Mouse (Mus musculus): ENCODE results near the gene Gm20388. TPM values are rescaled to one million over a fixed set of nuclear protein-coding genes. Genes with fewer than 3 reads are reported as not detected.

Gm20388 gene
- polyA plus RNA-seq, 1 experiment, result not detected

DNA sequence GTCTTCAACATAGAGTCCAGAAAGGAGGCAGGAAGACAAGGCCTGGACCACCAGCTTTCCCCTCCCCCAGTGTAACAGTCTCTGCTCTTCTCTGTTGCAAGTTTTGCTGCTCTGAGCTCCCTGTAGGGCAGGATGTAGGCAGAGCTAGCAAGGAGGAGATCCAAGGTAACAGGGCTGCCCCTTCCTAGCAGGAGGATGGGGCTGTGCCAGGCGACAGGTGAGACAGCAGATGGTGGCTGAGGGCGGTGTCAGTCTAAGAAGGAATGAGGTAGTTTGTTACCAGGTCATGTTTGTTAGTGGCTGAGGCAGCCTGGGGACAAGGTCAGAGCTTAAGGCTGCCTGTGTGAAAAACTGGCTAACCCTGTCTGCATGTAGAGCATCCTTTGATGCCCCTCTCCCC, 1789.3 kb downstream of the Gm20388 start:
- H3K4me1 ChIP-seq (ENCODE audit: control insufficient read depth, insufficient read depth, low read length), result peaks cover 33% of the 10 kb centered on the region
- H3K27ac ChIP-seq (ENCODE audit: insufficient read depth, low read depth, low read length), result no peak overlapping the region
- no peak overlapping the region for H3K4me3 ChIP-seq (ENCODE audit: insufficient read depth, low read depth, low read length)
- 94% methylated on average over 2 of the region's 2 CpGs for WGBS
- TF ChIP-seq CTCF (IDR thresholded peaks at IDR 0.05; ENCODE audit: insufficient read depth, low read depth, low read length) (no peak), POLR2A (IDR thresholded peaks at IDR 0.05; ENCODE audit: insufficient read depth, low read depth, low read length) (no peak)

DNA sequence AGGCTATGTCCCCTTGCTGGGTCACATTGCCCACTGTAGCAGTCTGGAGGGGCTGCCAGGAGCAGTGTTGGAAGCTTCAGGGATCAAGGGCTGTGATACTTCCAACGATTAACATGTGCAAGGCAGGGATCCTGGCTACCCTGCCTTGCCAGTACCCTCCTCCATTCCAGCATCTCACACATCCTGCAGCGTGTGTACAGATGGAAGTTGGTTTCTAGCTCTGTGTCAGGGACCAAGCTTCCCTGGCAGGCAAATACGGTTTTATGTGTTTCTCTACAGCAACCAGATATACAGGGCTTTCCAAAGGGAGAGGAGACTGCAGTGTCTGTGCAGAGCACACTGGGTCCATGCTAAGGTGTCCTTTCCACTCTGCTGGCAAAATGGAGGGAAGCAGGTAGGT, 1794.5 kb downstream of the Gm20388 start:
- Histone ChIP-seq H3K4me1 (ENCODE audit: control insufficient read depth, insufficient read depth, low read length) (peaks cover 42% of the 10 kb centered on the region), H3K27ac (ENCODE audit: insufficient read depth, low read depth, low read length) (peak overlapping the region; percentile 34; the same call in 1 of the 2 replicates), H3K4me3 (ENCODE audit: insufficient read depth, low read depth, low read length) (no peak overlapping the region)
- 32% methylated on average over 3 of the region's 3 CpGs for WGBS
- TF ChIP-seq POLR2A (IDR thresholded peaks at IDR 0.05; ENCODE audit: insufficient read depth, low read depth, low read length) (no peak), CTCF (IDR thresholded peaks at IDR 0.05; ENCODE audit: insufficient read depth, low read depth, low read length) (no peak)

DNA sequence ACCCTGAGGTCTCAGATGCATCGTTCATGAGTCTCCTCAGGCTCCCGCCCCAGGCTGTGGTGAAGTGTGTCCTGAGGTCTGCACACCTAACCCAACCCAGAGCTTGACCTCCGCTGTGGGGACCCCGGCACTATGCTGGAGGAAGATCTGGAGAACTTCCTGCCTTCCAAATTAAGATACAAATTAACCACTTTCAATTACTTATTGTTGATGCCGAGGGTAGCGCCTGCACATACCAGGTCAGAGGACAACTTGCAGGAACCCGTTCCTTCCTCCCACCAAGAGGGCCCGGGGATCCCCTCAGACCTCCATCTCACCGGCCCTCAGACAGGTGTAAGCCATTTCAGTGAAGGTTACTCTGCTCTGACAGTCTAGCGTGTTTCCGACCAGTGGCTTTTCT, 1796.3 kb downstream of the Gm20388 start:
- TF ChIP-seq POLR2A (IDR thresholded peaks at IDR 0.05; ENCODE audit: insufficient read depth, low read depth, low read length) (no peak), CTCF (IDR thresholded peaks at IDR 0.05; ENCODE audit: insufficient read depth, low read depth, low read length) (no peak)
- Histone ChIP-seq H3K4me1 (ENCODE audit: control insufficient read depth, insufficient read depth, low read length) (peaks cover 42% of the 10 kb centered on the region), H3K4me3 (ENCODE audit: insufficient read depth, low read depth, low read length) (no peak overlapping the region), H3K27ac (ENCODE audit: insufficient read depth, low read depth, low read length) (peak overlapping the region; percentile 31; the same call in 1 of the 2 replicates)
- 63% methylated on average over 11 of the region's 11 CpGs for WGBS

DNA sequence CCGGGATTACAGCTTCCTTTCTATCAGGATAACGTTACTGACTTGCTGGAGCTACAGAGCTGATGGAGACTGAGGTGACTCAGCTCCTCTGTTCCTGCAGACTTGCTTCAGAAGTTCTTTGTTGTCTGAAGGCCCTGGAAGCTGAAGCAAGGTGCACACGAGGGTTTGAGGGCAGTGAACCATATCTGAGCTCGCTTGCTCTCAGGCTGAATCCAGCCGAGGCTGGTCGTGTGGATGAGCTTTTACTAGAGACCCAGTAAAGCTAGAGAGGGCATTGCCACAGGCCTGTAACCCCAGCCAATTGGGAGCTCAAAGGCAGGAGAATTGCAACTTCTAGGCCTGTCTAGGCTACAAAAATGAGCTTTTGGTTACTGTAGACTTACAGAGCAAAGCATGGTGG, 1797.8 kb downstream of the Gm20388 start:
- TF ChIP-seq CTCF (IDR thresholded peaks at IDR 0.05; ENCODE audit: insufficient read depth, low read depth, low read length) (no peak), POLR2A (IDR thresholded peaks at IDR 0.05; ENCODE audit: insufficient read depth, low read depth, low read length) (no peak)
- H3K4me3 ChIP-seq (ENCODE audit: insufficient read depth, low read depth, low read length), result no peak overlapping the region
- WGBS, result 58% methylated on average over 6 of the region's 6 CpGs

DNA sequence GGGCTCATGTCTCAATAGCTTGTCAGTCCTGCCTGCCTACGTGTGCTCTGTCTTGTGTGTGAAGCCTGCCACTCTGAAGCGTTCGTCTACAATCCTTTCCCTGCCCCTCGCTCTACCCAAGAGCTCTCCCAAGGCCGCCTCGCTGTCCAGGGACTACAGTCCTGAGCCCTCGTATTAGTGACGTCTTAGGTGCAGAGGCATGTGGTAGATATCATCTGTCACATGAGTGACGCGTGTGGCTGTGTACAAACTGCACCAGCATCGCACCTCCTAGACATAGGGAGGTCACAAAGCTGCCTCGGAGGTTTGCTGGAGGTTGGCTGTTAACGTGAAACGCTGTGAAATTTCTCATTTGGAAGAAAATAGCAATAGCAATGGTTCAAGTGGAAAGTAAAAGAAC, 1806.9 kb downstream of the Gm20388 start:
- TF ChIP-seq POLR2A (IDR thresholded peaks at IDR 0.05; ENCODE audit: insufficient read depth, low read depth, low read length) (no peak), CTCF (IDR thresholded peaks at IDR 0.05; ENCODE audit: insufficient read depth, low read depth, low read length) (no peak)
- Histone ChIP-seq H3K4me3 (ENCODE audit: insufficient read depth, low read depth, low read length) (no peak overlapping the region), H3K27ac (ENCODE audit: insufficient read depth, low read depth, low read length) (0 out of 2 replicates have a peak overlapping the region, but pooled peaks have one; percentile 9), H3K4me1 (ENCODE audit: control insufficient read depth, insufficient read depth, low read length) (peaks cover 39% of the 10 kb centered on the region)
- 41% methylated on average over 14 of the region's 14 CpGs for whole genome bisulfite sequencing

More for the DNA sequence above, 1797.8 kb downstream of the Gm20388 start:
- H3K4me1 ChIP-seq (ENCODE audit: control insufficient read depth, insufficient read depth, low read length), result peaks cover 44% of the 10 kb centered on the region
- no peak overlapping the region for H3K27ac ChIP-seq (ENCODE audit: insufficient read depth, low read depth, low read length)

DNA sequence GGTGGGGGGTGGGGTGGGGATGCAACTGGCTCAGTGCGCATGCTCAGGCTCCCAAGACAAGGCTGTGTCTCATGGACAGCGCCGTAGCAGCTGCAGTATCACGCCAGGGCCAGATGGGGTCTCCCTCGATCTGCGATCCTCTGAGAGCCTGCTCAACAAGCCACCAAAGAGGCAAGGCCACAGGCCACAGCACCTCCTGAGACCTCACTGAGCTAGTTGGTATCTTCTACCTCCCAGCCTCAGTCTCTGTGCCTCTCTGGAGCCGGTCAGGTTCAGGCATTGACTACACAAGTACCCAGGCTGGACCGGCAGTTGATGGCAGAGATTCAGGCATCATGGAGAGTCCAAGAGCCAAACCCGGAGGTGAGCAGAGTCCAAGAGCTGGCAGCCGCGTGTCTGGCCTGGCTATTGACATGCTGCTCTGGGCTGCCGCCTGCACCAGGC, 1807.4 kb downstream of the Gm20388 start:
- no peak overlapping the region for H3K27ac ChIP-seq (ENCODE audit: insufficient read depth, low read depth, low read length)
- peaks cover 39% of the 10 kb centered on the region for H3K4me1 ChIP-seq (ENCODE audit: control insufficient read depth, insufficient read depth, low read length)
- H3K4me3 ChIP-seq (ENCODE audit: insufficient read depth, low read depth, low read length), result no peak overlapping the region
- WGBS, result 18% methylated on average over 12 of the region's 12 CpGs
- TF ChIP-seq POLR2A (IDR thresholded peaks at IDR 0.05; ENCODE audit: insufficient read depth, low read depth, low read length) (no peak), CTCF (IDR thresholded peaks at IDR 0.05; ENCODE audit: insufficient read depth, low read depth, low read length) (peak; percentile 90)

DNA sequence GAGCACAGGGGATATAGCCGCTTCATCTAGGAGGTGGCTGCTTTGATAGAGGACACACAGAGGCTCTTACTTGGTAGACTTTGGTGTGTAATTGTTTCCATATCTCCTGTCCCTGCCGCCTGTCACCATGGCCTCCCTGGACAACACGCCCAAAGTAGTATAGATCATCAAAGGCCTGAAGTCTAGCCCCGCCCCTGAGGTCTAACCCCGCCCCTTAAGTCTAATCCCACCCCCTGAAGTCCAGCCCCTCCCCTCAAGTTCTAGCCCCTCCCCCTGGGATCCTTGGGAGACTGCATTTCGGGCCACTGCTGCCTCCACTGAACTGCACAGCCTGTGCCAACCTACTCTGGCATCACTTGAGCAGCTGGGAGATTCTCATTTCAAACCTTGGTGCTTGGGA, 1808.3 kb downstream of the Gm20388 start:
- TF ChIP-seq POLR2A (IDR thresholded peaks at IDR 0.05; ENCODE audit: insufficient read depth, low read depth, low read length) (no peak), CTCF (IDR thresholded peaks at IDR 0.05; ENCODE audit: insufficient read depth, low read depth, low read length) (no peak)

DNA sequence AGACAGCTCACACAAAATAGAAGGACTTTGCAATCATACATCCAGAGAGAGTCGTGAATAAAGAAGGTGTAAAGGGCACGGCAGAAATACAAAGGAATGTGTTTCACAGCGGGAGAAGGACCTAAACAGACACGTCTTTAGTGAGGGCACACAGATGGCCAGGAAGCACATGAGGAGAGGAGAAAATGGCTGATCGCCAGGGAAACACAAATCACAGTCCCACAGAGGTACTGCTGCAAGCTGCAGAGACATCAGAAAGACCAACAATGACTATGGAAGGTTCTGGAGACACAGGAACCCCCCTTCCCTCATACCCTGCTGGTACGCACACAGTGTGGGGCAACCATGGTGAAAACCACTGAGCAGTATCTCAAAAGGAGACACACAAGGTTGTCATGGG, 1810.4 kb downstream of the Gm20388 start:
- no peak overlapping the region for H3K27ac ChIP-seq (ENCODE audit: insufficient read depth, low read depth, low read length)
- no peak overlapping the region for H3K4me3 ChIP-seq (ENCODE audit: insufficient read depth, low read depth, low read length)
- H3K4me1 ChIP-seq (ENCODE audit: control insufficient read depth, insufficient read depth, low read length), result peaks cover 14% of the 10 kb centered on the region
- TF ChIP-seq CTCF (IDR thresholded peaks at IDR 0.05; ENCODE audit: insufficient read depth, low read depth, low read length), result no peak
- TF ChIP-seq POLR2A (IDR thresholded peaks at IDR 0.05; ENCODE audit: insufficient read depth, low read depth, low read length), result no peak
- WGBS, result 53% methylated on average over 6 of the region's 6 CpGs

More for the DNA sequence above, 1808.3 kb downstream of the Gm20388 start:
- WGBS, result 57% methylated on average over 6 of the region's 6 CpGs
- H3K4me1 ChIP-seq (ENCODE audit: control insufficient read depth, insufficient read depth, low read length), result peaks cover 33% of the 10 kb centered on the region
- H3K27ac ChIP-seq (ENCODE audit: insufficient read depth, low read depth, low read length), result no peak overlapping the region
- no peak overlapping the region for H3K4me3 ChIP-seq (ENCODE audit: insufficient read depth, low read depth, low read length)

DNA sequence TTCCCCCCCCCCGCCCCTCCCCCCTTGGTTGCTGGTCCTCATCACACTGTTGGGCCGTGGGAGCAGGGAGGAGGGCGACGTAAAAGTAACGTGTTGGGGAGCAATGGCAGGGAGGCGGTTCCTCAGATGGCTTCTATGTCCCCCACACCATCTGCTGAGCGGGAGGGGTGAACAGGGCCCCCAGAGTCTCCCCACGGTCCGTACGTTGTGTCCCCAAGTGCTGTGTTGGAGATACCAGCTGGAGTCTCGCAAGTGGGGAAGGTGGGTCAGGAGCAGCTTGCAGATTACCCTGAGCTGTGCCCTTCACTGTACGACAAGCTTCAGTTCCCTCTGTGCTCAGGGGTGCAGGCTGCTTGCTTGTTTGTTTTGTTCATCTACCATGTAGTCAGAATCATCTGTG, 1813.2 kb downstream of the Gm20388 start:
- H3K4me3 ChIP-seq (ENCODE audit: insufficient read depth, low read depth, low read length), result no peak overlapping the region
- no peaks in the 10 kb centered on the region for H3K4me1 ChIP-seq (ENCODE audit: control insufficient read depth, insufficient read depth, low read length)
- no peak for TF ChIP-seq POLR2A (IDR thresholded peaks at IDR 0.05; ENCODE audit: insufficient read depth, low read depth, low read length)
- no peak for TF ChIP-seq CTCF (IDR thresholded peaks at IDR 0.05; ENCODE audit: insufficient read depth, low read depth, low read length)
- no peak overlapping the region for H3K27ac ChIP-seq (ENCODE audit: insufficient read depth, low read depth, low read length)
- WGBS, result 66% methylated on average over 12 of the region's 12 CpGs

DNA sequence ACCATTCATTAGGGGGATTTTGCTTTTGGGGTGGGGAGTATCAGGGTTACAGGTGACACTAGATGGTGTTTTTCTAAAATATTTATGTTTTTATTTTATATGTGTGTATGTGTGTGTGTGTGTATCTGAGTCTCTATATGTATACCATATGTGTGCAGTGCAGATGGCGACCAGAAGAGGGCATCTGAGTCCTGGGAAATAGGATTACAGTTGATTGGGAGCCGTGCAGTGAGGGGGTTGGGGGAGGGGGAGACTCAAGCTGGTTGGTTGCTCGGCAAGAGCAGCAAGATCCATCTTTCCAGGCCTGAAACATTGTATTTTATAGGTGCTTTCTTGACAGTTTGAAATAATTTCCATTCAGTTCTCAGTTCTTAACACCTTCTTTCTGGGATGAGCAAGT, 1816.5 kb downstream of the Gm20388 start:
- Histone ChIP-seq H3K4me3 (ENCODE audit: insufficient read depth, low read depth, low read length) (no peak overlapping the region), H3K4me1 (ENCODE audit: control insufficient read depth, insufficient read depth, low read length) (peaks cover 4% of the 10 kb centered on the region), H3K27ac (ENCODE audit: insufficient read depth, low read depth, low read length) (no peak overlapping the region)
- TF ChIP-seq CTCF (IDR thresholded peaks at IDR 0.05; ENCODE audit: insufficient read depth, low read depth, low read length) (no peak), POLR2A (IDR thresholded peaks at IDR 0.05; ENCODE audit: insufficient read depth, low read depth, low read length) (no peak)
- WGBS, result 50% methylated on average over 3 of the region's 3 CpGs

All from olfactory bulb, adult 2 months (tissue).